Mouse (Mus musculus): ENCODE measurements around the gene Idi1. TPM values are rescaled to one million over a fixed set of nuclear protein-coding genes. Genes with fewer than 3 reads are reported as not detected.
A peak's percentile ranks its signal among the peaks of the same experiment; 100 is the strongest.
"Not testable (repeated sequence)": the region's sequence is repeated elsewhere in the genome, so short reads cannot be mapped to it uniquely, and the experiment has no call there.

Idi1 gene
- 103 and 117 TPM in 2 replicates for polyA plus RNA-seq (2016; fragmentation: Nextera tagmentation; extraction: Ambion mirVana)

DNA sequence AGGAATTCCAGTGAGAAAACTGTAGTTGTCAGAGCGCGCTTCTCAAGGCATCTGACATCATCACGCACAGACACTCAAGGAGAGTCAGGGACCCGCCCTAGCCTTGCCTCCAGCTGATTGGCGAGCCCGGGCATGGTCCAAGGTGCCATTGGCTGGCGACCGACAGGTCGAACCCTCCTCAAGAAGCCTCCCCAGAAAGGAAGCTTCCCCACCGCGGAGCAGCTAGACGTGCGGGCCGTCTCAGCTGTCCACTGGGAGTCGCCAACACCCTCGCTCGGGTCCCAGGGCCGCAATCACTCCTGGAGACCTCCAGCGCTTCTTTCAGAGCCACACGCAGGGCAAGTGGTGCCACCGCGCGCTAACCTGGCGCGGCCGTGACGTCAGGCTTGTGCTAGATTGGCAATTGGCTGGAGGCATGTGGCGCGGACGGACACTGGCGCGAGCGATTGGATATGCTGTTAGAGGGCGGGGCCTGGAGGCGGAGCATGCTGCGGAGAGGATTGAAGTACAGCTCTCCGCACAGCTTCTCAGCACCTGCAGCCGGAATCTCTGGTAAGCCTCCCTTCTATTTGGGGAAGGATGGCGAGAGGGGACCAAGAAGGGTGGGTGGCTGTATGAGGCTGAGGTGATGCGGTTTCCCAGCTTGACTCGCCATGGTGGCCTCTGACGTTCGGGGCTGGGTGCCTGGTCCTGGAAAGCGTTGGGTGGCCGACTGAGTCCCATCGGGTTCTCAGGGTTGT, at the start of gene Idi1:
Idi1 (plus strand) TSS at position 57 of the 740 bp plus-strand sequence.
- ATAC-seq (ENCODE audit: low FRiP score, low read depth) = peak; percentile 100
- Histone ChIP-seq H3K4me3 (peak within 1 kb of the TSS; percentile 70), H3K36me3 (peaks cover 21% of the 10 kb centered on the region), H3K27ac (peak within 1 kb of the TSS; percentile 83), H3K4me1 (peaks cover 9% of the 10 kb centered on the region), H3K27me3 (replicated peaks) (no peaks in the 10 kb centered on the region), H3K9ac (peak within 1 kb of the TSS; percentile 64), H3K4me2 (replicated peaks) (peak within 1 kb of the TSS; percentile 72), H3K9me3 (no peaks in the 10 kb centered on the region)
- WGBS = under 1% methylated on average over 46 of the region's 46 CpGs

DNA sequence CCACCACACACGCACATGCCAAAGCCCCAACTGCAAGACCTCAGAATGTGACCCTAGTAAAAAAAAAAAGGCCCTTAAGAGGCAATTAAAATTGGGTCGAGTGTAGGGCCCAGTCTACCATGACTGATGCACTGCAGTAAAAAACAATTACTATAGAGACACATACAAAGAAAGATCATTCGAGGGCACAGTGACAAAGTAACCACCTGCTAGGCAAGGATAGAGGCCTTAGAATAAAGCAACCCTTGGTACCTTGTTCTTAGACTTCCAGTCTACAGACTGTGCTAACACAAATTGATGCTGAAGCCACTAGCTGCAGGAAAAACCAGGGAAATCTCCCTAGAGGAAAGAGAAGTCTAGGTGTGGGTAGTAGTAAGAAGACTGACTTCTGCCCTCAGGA, 46.9 kb upstream of the Idi1 start:
- WGBS = 19% methylated on average over 3 of the region's 3 CpGs
- no peak overlapping the region for H3K9ac ChIP-seq
- H3K27me3 ChIP-seq (replicated peaks) = no peaks in the 10 kb centered on the region
- ATAC-seq (ENCODE audit: low FRiP score, low read depth) = no peak
- H3K4me2 ChIP-seq (replicated peaks) = no peak overlapping the region
- no peaks in the 10 kb centered on the region for H3K4me1 ChIP-seq
- H3K4me3 ChIP-seq = no peak overlapping the region
- H3K27ac ChIP-seq = no peak overlapping the region
- H3K36me3 ChIP-seq = peaks cover 86% of the 10 kb centered on the region
- no peaks in the 10 kb centered on the region for H3K9me3 ChIP-seq

DNA sequence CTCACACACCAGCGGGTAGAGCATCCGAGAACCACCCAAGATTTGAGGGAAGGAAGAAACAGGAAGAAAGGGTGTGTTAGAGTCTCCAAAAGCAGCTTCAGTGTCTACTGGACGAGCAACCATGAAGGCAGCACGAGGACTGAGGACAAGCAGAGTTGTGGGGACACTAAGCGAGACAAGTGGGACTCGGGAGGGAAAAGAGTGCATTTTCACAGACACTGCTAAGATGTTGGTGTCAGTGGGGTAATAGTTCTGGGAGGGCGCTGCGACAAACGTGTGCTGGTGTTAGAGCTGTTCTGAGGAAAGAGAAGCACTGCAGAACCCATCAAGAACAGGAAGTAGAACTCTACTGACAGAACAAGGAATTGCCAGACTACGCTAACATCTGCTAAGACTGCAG, 46.2 kb upstream of the Idi1 start:
- Histone ChIP-seq H3K36me3 (peaks cover 83% of the 10 kb centered on the region), H3K4me3 (no peak overlapping the region), H3K9ac (no peak overlapping the region), H3K4me1 (no peaks in the 10 kb centered on the region), H3K4me2 (replicated peaks) (no peak overlapping the region), H3K9me3 (no peaks in the 10 kb centered on the region), H3K27ac (no peak overlapping the region), H3K27me3 (replicated peaks) (no peaks in the 10 kb centered on the region)
- WGBS = 88% methylated on average over 10 of the region's 10 CpGs
- no peak for ATAC-seq (ENCODE audit: low FRiP score, low read depth)

- H3K9ac ChIP-seq = no peak overlapping the region
- no peaks in the 10 kb centered on the region for H3K4me1 ChIP-seq
- no peak for ATAC-seq (ENCODE audit: low FRiP score, low read depth)
- H3K4me3 ChIP-seq = no peak overlapping the region
- no peak overlapping the region for H3K4me2 ChIP-seq (replicated peaks)
- no peaks in the 10 kb centered on the region for H3K27me3 ChIP-seq (replicated peaks)
- no peak overlapping the region for H3K27ac ChIP-seq
- H3K36me3 ChIP-seq = peaks cover 74% of the 10 kb centered on the region
- 88% methylated on average over 6 of the region's 6 CpGs for WGBS
- H3K9me3 ChIP-seq = no peaks in the 10 kb centered on the region
Observed at GRCm38 (mm10) chr13:8839937-8840336, 45.4 kb upstream of the Idi1 start.

DNA sequence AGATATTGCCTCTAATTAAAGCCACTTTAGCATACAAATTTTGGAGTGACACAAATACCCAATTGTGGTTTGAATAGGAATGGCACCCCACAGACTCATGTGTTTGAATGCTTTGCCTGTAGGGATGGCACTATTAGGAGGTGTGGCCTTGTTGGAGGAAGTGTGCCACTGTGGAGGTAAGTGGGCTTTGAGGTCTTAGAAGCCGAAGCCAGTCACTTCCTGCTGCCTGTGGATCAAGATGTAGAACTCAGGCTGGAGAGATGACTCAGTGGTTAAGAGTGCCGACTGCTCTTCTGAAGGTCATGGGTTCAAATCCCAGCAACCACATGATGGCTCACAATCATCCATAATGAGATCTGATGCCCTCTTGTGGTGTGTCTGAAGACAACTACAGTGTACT, 44.4 kb upstream of the Idi1 start:
- Histone ChIP-seq H3K4me3 (no peak overlapping the region), H3K4me1 (no peaks in the 10 kb centered on the region), H3K9me3 (no peaks in the 10 kb centered on the region), H3K36me3 (peaks cover 69% of the 10 kb centered on the region), H3K9ac (no peak overlapping the region), H3K27ac (no peak overlapping the region), H3K27me3 (replicated peaks) (no peaks in the 10 kb centered on the region), H3K4me2 (replicated peaks) (no peak overlapping the region)
- no peak for ATAC-seq (ENCODE audit: low FRiP score, low read depth)
- WGBS = 88% methylated on average over 2 of the region's 2 CpGs

DNA sequence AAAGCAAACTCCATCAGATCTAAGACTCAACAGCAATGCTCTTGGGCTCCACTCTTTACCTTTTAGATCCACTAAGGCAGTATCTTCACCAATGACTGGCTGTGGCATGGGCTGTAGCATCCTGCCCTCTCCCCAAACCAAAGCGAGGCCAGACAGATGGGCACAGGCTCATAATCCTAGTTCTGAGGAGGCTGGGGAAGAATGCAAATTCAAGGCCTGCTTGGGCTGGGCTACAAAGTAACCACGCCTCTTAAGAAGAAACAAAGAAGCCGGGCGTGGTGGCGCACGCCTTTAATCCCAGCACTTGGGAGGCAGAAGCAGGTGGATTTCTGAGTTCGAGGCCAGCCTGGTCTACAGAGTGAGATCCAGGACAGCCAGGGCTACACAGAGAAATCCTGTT, 43.5 kb upstream of the Idi1 start:
- H3K27me3 ChIP-seq (replicated peaks); H3K9ac ChIP-seq; ATAC-seq (ENCODE audit: low FRiP score, low read depth); H3K4me3 ChIP-seq; H3K4me2 ChIP-seq (replicated peaks); H3K27ac ChIP-seq; H3K9me3 ChIP-seq; H3K4me1 ChIP-seq: not testable (repeated sequence)
- WGBS = 92% methylated on average over 7 of the region's 7 CpGs
- H3K36me3 ChIP-seq = peaks cover 68% of the 10 kb centered on the region

DNA sequence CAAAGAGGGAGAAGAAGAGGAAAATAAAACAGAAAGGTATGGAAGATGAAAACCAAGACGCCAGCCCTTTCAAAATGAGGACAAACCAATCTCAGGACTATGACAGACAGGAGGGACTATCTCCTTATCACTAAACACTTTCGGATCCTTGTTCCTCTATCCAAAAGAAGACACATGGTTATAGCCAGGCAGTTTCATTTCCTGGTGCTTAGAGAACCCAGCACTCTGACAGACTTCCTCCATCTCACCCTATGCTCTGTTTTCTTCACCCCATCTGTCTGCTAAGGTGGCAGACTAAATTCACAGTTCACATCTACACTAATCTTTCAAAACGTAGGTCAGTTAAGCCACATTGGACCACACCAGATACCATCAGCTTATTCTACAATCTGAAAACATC, 43.0 kb upstream of the Idi1 start:
- Histone ChIP-seq H3K4me1 (no peaks in the 10 kb centered on the region), H3K4me2 (replicated peaks) (no peak overlapping the region), H3K9ac (no peak overlapping the region), H3K27ac (no peak overlapping the region), H3K27me3 (replicated peaks) (no peaks in the 10 kb centered on the region), H3K4me3 (no peak overlapping the region), H3K9me3 (no peaks in the 10 kb centered on the region), H3K36me3 (peaks cover 72% of the 10 kb centered on the region)
- WGBS = 97% methylated on average over 3 of the region's 3 CpGs
- ATAC-seq (ENCODE audit: low FRiP score, low read depth) = no peak

DNA sequence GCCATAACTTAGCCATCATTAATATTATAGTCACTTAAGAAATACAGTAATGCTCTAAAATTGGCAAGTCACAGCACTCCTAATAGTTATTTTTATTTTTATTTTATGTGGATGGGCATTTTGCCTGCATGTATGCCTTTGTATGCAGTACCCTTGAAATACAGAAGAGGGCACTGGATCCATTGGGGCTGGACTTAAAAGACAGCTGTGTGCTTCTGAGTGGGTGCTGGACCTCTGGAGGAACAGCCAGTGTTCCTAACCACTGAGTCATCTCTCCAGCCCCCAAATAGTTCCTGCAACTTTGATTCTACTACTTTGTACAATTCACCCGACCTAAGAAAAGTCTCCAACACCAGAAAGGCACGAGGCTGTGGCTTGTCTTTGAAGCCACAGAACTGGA, 37.6 kb upstream of the Idi1 start:
- Histone ChIP-seq H3K36me3 (peaks cover 45% of the 10 kb centered on the region), H3K9ac (no peak overlapping the region), H3K27me3 (replicated peaks) (no peaks in the 10 kb centered on the region), H3K9me3 (no peaks in the 10 kb centered on the region), H3K4me1 (no peaks in the 10 kb centered on the region), H3K27ac (no peak overlapping the region), H3K4me2 (replicated peaks) (no peak overlapping the region), H3K4me3 (no peak overlapping the region)
- ATAC-seq (ENCODE audit: low FRiP score, low read depth) = no peak
- 67% methylated on average over 2 of the region's 2 CpGs for WGBS

GRCm38 (mm10) chr13:8849311-8849710, 36.0 kb upstream of the Idi1 start:
- 69% methylated on average over 1 of the region's 1 CpGs for WGBS

DNA sequence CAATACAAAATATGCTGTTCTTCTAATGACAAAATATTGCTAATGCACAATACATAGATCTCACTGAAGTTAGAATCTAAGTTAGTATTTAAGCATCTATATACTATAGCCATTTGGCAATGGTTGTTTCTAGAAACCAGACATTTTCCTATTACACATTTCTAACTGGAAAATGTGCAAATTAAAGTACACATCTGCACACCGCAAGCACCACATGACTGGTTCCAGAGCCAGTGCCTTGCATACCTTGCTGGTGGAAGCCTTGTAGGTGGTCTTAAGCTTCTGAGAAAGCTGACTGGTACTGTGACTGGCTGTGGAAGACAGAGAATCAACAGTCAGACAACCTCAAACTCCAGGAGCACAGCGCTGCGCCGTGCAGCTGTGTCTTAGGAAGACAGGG, 31.9 kb upstream of the Idi1 start:
- H3K9ac ChIP-seq = no peak overlapping the region
- peaks cover 37% of the 10 kb centered on the region for H3K36me3 ChIP-seq
- no peaks in the 10 kb centered on the region for H3K27me3 ChIP-seq (replicated peaks)
- ATAC-seq (ENCODE audit: low FRiP score, low read depth) = no peak
- no peak overlapping the region for H3K4me3 ChIP-seq
- WGBS = 96% methylated on average over 4 of the region's 4 CpGs
- no peaks in the 10 kb centered on the region for H3K4me1 ChIP-seq
- no peak overlapping the region for H3K27ac ChIP-seq
- H3K4me2 ChIP-seq (replicated peaks) = no peak overlapping the region
- no peaks in the 10 kb centered on the region for H3K9me3 ChIP-seq

More at GRCm38 (mm10) chr13:8849311-8849710, 36.0 kb upstream of the Idi1 start:
- Histone ChIP-seq H3K9me3 (no peaks in the 10 kb centered on the region), H3K27me3 (replicated peaks) (no peaks in the 10 kb centered on the region), H3K36me3 (peaks cover 45% of the 10 kb centered on the region), H3K4me2 (replicated peaks) (no peak overlapping the region), H3K9ac (no peak overlapping the region), H3K4me3 (no peak overlapping the region), H3K4me1 (no peaks in the 10 kb centered on the region), H3K27ac (no peak overlapping the region)
- ATAC-seq (ENCODE audit: low FRiP score, low read depth) = no peak

DNA sequence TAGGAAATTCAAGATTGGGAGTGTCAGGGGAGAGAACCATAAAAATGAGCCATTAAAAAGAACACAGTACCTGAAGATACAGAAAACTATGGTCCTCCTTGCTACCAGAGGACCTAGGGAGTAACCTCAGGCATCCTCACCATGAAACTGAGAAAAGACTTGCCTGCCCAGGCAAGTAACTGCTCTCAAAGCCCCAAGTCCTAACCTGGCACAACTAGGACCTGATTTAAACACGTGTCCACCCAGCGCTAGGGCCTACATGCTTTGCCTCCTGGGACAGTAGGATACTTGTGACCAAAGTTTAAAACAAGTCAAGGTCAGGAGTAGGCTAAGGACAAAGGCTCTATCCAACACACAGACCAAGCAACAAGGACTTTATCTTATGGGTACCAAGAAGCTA, 30.5 kb upstream of the Idi1 start:
- WGBS = 98% methylated on average over 2 of the region's 2 CpGs
- H3K9me3 ChIP-seq = no peaks in the 10 kb centered on the region
- no peak for ATAC-seq (ENCODE audit: low FRiP score, low read depth)

DNA sequence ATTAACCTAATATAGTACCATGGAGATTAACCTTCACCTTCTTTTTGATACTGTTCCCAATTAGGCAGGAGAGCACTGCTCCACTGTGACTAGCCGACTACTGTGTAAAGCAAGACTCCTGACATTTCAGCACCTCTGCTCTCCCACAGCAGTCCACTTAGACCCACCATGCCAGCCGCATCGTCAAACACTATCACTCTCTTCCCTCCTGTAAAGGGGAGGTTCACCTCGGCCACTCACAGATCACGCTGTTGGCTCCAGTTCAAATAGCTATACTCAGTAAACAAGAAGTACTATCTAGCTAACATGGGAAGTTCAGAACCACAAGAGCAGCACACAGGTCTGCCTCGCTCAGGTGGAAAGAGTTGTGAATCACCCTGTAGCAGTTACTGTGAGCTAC, 26.8 kb upstream of the Idi1 start:
- H3K9ac ChIP-seq = no peak overlapping the region
- no peaks in the 10 kb centered on the region for H3K9me3 ChIP-seq
- H3K4me3 ChIP-seq = no peak overlapping the region
- peaks cover 36% of the 10 kb centered on the region for H3K36me3 ChIP-seq
- no peak for ATAC-seq (ENCODE audit: low FRiP score, low read depth)
- H3K4me1 ChIP-seq = no peaks in the 10 kb centered on the region
- no peaks in the 10 kb centered on the region for H3K27me3 ChIP-seq (replicated peaks)
- WGBS = 93% methylated on average over 6 of the region's 6 CpGs
- no peak overlapping the region for H3K4me2 ChIP-seq (replicated peaks)
- H3K27ac ChIP-seq = no peak overlapping the region

More for the DNA sequence above, 30.5 kb upstream of the Idi1 start:
- Histone ChIP-seq H3K4me3 (no peak overlapping the region), H3K27ac (no peak overlapping the region), H3K4me2 (replicated peaks) (no peak overlapping the region), H3K36me3 (peaks cover 34% of the 10 kb centered on the region), H3K9ac (no peak overlapping the region), H3K27me3 (replicated peaks) (no peaks in the 10 kb centered on the region), H3K4me1 (no peaks in the 10 kb centered on the region)

DNA sequence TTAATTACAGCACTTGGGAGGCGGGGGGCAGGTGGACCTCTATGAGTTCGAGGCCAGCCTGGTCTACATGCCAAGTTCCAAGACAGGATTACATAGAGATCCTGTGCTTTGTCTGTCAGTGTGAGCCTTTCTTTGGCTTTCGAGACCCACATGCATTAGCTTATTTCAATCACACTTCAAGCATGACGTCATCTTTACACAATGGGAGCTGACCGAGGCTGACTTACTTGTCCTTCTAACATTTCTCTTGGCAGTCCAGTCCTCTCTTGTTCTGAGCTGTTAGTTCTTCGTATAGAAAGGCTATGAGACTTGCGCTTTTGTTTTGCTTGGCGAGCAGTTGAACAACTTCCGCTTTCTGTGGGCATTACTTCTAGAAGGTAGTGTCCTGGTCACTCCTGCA, 24.4 kb upstream of the Idi1 start:
- 93% methylated on average over 9 of the region's 9 CpGs for WGBS
- Histone ChIP-seq H3K4me3 (no peak overlapping the region), H3K9ac (no peak overlapping the region), H3K27ac (no peak overlapping the region), H3K9me3 (no peaks in the 10 kb centered on the region), H3K27me3 (replicated peaks) (no peaks in the 10 kb centered on the region), H3K36me3 (peaks cover 24% of the 10 kb centered on the region; the same call in 1 of the 2 replicates), H3K4me1 (no peaks in the 10 kb centered on the region), H3K4me2 (replicated peaks) (no peak overlapping the region)
- no peak for ATAC-seq (ENCODE audit: low FRiP score, low read depth)
